Mouse (Mus musculus): ENCODE measurements at regions not wholly inside any gene's neighbourhood (a gene's known extent, or its start where the extent isn't known, plus 50 kb on each side); places are given as distances from the start of the nearest gene placed in this dataset. TPM values are rescaled to one million over a fixed set of nuclear protein-coding genes. Genes with fewer than 3 reads are reported as not detected.

GRCm38 (mm10) chr4:3079901-3080300 is 87.2 kb upstream of the Vmn1r2 start:
- DNase-seq (ENCODE audit: low spot score in 2 of 2): peak; percentile 4 to 11

- peak; percentile 9 to 18 for DNase-seq (ENCODE audit: low spot score in 2 of 2)
These were observed 86.6 kb upstream of the Vmn1r2 start for GRCm38 (mm10) chr4:3080385-3081125.

- DNase-seq (ENCODE audit: low spot score in 2 of 2): peak; percentile 8 to 15
These were observed 85.8 kb upstream of the Vmn1r2 start for GRCm38 (mm10) chr4:3081148-3081952.

- peak; percentile 16 to 21 for DNase-seq (ENCODE audit: low spot score in 2 of 2)
These were observed 84.9 kb upstream of the Vmn1r2 start for GRCm38 (mm10) chr4:3081953-3082950.

GRCm38 (mm10) chr4:3083161-3084020 is 83.7 kb upstream of the Vmn1r2 start:
- DNase-seq (ENCODE audit: low spot score in 2 of 2): peak; percentile 27 to 46

GRCm38 (mm10) chr4:3084021-3084545 is 83.0 kb upstream of the Vmn1r2 start:
- DNase-seq (ENCODE audit: low spot score in 2 of 2): peak; percentile 10 to 17

- peak; percentile 11 to 18 for DNase-seq (ENCODE audit: low spot score in 2 of 2)
These were observed 81.4 kb upstream of the Vmn1r2 start for GRCm38 (mm10) chr4:3085456-3086448.

GRCm38 (mm10) chr4:3087616-3088015 is 79.5 kb upstream of the Vmn1r2 start:
- peak in 1 of 2 experiments; percentile 9 for DNase-seq (ENCODE audit: low spot score in 2 of 2)

- DNase-seq (ENCODE audit: low spot score in 2 of 2): peak; percentile 51 to 99
These were observed 77.3 kb upstream of the Vmn1r2 start for GRCm38 (mm10) chr4:3089567-3090377.

GRCm38 (mm10) chr4:3090378-3090735 is 76.8 kb upstream of the Vmn1r2 start:
- peak in 1 of 2 experiments; percentile 27 for DNase-seq (ENCODE audit: low spot score in 2 of 2)

- no peak for DNase-seq (ENCODE audit: low spot score in 2 of 2)
These were observed 76.4 kb upstream of the Vmn1r2 start for GRCm38 (mm10) chr4:3090742-3091141.

Small RNAs in the stretch of these regions (microRNA-seq; reads per million reads assigned to microRNA genes)
- not detected for gene Gm27878
